In the genomic region with DNA sequence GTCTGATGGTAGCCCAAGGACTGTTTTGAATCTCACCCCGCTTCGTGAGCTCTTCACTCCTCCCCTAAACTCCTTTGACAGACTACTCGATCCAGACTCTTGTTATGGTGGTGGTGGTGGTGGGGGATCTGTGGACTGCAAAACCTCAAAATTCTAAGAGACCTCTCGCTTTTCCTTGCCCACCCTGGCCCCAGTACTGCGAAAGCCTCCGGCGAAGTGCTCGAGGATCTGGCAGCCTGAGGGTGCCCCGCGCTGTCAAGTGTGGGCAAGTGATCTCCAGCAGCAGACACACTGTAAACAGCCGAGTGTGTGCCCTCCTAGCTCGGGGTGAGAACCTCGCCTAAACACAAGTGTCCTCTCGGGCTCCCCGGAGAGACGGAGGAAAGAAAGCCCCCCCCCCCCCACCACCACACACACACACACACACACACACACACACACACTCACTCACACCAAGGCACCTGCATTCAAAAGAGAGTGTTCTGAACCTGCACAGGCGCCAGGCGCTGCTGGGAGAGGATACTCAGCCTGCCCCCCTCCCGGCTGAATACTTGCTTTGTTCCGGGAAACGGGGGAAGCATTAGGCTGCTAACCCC, we compare ENCODE assay signal across 8 mouse cellular contexts. TPM values are rescaled to one million over a fixed set of nuclear protein-coding genes. Genes with fewer than 3 reads are reported as not detected.
DNase-seq lines count a peak whose midpoint lies in the region; ATAC-seq and TF ChIP-seq lines count a peak whose summit lies in the region.

No protein-coding gene starts in this region.

- DNase-seq in spleen, adult 2 months (ENCODE audit: low read depth in 1 of 2, low spot score in 2 of 2), result no peak
- DNase-seq in spleen, adult 12 weeks (ENCODE audit: low spot score), result no peak
- no peak for DNase-seq in liver, postnatal 0 days
- peak; percentile 61 for DNase-seq in thymus, postnatal 4 days
- no peak for DNase-seq in urinary bladder, postnatal 25 days (ENCODE audit: low spot score)
- no peak for DNase-seq in spleen, postnatal 14 days (ENCODE audit: low spot score in 2 of 2)
- no peak for DNase-seq in adrenal gland, postnatal 10 days

- H3K9me3 ChIP-seq in heart, embryonic 14.5 days (ENCODE audit: control insufficient read depth, low read length), result no peaks in the 10 kb centered on the region
- H3K9me3 ChIP-seq in liver, postnatal 0 days (ENCODE audit: low read length), result no peaks in the 10 kb centered on the region

- no peak for TF ChIP-seq POLR2A in spleen, adult 2 months (IDR thresholded peaks at IDR 0.05; ENCODE audit: low read depth, low read length)

- no peaks in the 10 kb centered on the region for H3K27me3 ChIP-seq in spleen, adult 2 months (ENCODE audit: control insufficient read depth, insufficient read depth, low read length)
- H3K27me3 ChIP-seq in heart, embryonic 14.5 days (ENCODE audit: control insufficient read depth, insufficient read depth, low read length), result peaks cover 41% of the 10 kb centered on the region
- peaks cover 61% of the 10 kb centered on the region for H3K27me3 ChIP-seq in liver, postnatal 0 days (ENCODE audit: insufficient read depth, low read length)

- TF ChIP-seq EP300 in liver, postnatal 0 days (IDR thresholded peaks at IDR 0.05; ENCODE audit: low read depth), result no peak

- TF ChIP-seq CTCF in spleen, adult 2 months (IDR thresholded peaks at IDR 0.05; ENCODE audit: extremely low read depth, insufficient read depth, insufficient read length, insufficient replicate concordance), result no peak
- TF ChIP-seq CTCF in liver, postnatal 0 days (IDR thresholded peaks at IDR 0.05; ENCODE audit: low read depth), result no peak

- H3K9ac ChIP-seq in heart, embryonic 14.5 days (ENCODE audit: low read length), result peak overlapping the region; percentile 69
- H3K9ac ChIP-seq in liver, postnatal 0 days (replicated peaks), result no peak overlapping the region; the same call in 1 of the 2 replicates

- H3K36me3 ChIP-seq in spleen, adult 2 months (ENCODE audit: control insufficient read depth, insufficient read depth, low read length), result no peaks in the 10 kb centered on the region
- no peaks in the 10 kb centered on the region for H3K36me3 ChIP-seq in heart, embryonic 14.5 days (ENCODE audit: control insufficient read depth, insufficient read depth, low read length)
- H3K36me3 ChIP-seq in liver, postnatal 0 days (replicated peaks; ENCODE audit: insufficient read depth, low read length), result no peaks in the 10 kb centered on the region

- no peak for ATAC-seq in heart, embryonic 14.5 days (ENCODE audit: insufficient number of reproducible peaks, insufficient read depth, low FRiP score, low read depth)
- no peak for ATAC-seq in liver, postnatal 0 days

- WGBS in spleen, adult 2 months, result 7% methylated on average over 17 of the region's 21 CpGs
- 3% methylated on average over 20 of the region's 21 CpGs for WGBS in heart, embryonic 14.5 days
- 6% methylated on average over 21 of the region's 21 CpGs for WGBS in liver, postnatal 0 days (ENCODE audit: insufficient replicate concordance)

- H3K27ac ChIP-seq in spleen, adult 2 months (ENCODE audit: insufficient read depth, low read length), result peak overlapping the region; percentile 95
- H3K27ac ChIP-seq in heart, embryonic 14.5 days (replicated peaks in 1 of 2; ENCODE audit: control insufficient read depth in 1 of 2, insufficient read depth in 1 of 2, low read depth in 2 of 2, low read length in 2 of 2), result peak overlapping the region; percentile 76 to 78
- H3K27ac ChIP-seq in liver, postnatal 0 days (ENCODE audit: low read depth), result peak overlapping the region; percentile 72

- peaks cover 18% of the 10 kb centered on the region for H3K4me1 ChIP-seq in spleen, adult 2 months (ENCODE audit: control insufficient read depth, insufficient read depth, insufficient read length)
- H3K4me1 ChIP-seq in heart, embryonic 14.5 days (ENCODE audit: control insufficient read depth in 2 of 2, insufficient read depth in 2 of 2, low read length in 2 of 2), result peaks cover 16 to 25% of the 10 kb centered on the region in 2 experiments
- peaks cover 4% of the 10 kb centered on the region; the same call in 1 of the 2 replicates for H3K4me1 ChIP-seq in liver, postnatal 0 days (ENCODE audit: insufficient read depth)

- peak overlapping the region; percentile 52 for H3K4me3 ChIP-seq in spleen, adult 2 months (ENCODE audit: extremely low read depth, insufficient read depth, insufficient read length)
- peak overlapping the region; percentile 30 to 31 for H3K4me3 ChIP-seq in heart, embryonic 14.5 days (ENCODE audit: control insufficient read depth in 1 of 2, insufficient read depth in 1 of 2, low read depth in 1 of 2, low read length in 2 of 2)
- H3K4me3 ChIP-seq in liver, postnatal 0 days (ENCODE audit: low read depth, low read length), result peak overlapping the region; percentile 29

- peak overlapping the region; percentile 78 for H3K4me2 ChIP-seq in heart, embryonic 14.5 days (ENCODE audit: low read length)
- H3K4me2 ChIP-seq in liver, postnatal 0 days (ENCODE audit: low read depth, low read length), result peak overlapping the region; percentile 71

RNA-seq across cellular contexts. Expression of a gene that starts 26.2 kb away (rescaled TPM):
- polyA plus RNA-seq in spleen, adult 2 months (2012; rRNA removed), result 12.8 and 15.6 TPM in 2 replicates
- polyA plus RNA-seq in heart, embryonic 14.5 days (2014; fragmentation: Nextera tagmentation; extraction: Ambion mirVana), result 17.0 and 17.7 TPM in 2 replicates
- polyA plus RNA-seq in liver, postnatal 0 days (2015; fragmentation: Nextera tagmentation; extraction: Ambion mirVana), result 4.0 and 4.2 TPM in 2 replicates
- total RNA-seq in adrenal gland, postnatal 10 days (2021), result 10 to 100 TPM; 21.1 to 23.3 TPM
